Mouse (Mus musculus): ENCODE results near the gene Wdr83.

DNA sequence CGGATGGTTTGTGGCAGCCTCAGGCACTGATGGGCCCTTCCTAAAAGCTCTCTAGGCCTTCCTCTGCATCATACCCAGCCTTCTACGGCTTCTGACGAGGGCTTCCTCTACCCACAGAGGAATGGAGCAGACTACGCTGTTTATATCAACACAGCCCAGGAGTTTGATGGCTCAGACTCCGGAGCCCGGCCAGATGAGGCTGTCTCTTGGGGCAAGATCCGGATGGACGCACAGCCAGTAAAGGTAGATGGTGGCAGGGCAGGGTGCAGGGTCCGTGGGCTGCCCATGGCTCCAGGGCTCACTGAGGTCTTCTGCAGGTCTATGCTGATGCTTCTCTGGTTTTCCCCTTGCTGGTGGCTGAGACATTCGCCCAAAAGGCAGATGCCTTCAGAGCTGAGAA lies 6.5 kb downstream of the Wdr83 start:
- TF ChIP-seq GATA1 (IDR thresholded peaks at IDR 0.05; ENCODE audit: borderline replicate concordance, low read length) (no peak), FLI1 (IDR thresholded peaks at IDR 0.05; ENCODE audit: low read length) (no peak)

Data from megakaryocyte, embryonic 14.5 days (primary cell).